Mouse (Mus musculus): ENCODE results near the gene Acvr1c. TPM values are rescaled to one million over a fixed set of nuclear protein-coding genes. Genes with fewer than 3 reads are reported as not detected.

Gene Acvr1c
- 0.01 TPM in 2 replicates for polyA plus RNA-seq (2012; rRNA removed)

DNA sequence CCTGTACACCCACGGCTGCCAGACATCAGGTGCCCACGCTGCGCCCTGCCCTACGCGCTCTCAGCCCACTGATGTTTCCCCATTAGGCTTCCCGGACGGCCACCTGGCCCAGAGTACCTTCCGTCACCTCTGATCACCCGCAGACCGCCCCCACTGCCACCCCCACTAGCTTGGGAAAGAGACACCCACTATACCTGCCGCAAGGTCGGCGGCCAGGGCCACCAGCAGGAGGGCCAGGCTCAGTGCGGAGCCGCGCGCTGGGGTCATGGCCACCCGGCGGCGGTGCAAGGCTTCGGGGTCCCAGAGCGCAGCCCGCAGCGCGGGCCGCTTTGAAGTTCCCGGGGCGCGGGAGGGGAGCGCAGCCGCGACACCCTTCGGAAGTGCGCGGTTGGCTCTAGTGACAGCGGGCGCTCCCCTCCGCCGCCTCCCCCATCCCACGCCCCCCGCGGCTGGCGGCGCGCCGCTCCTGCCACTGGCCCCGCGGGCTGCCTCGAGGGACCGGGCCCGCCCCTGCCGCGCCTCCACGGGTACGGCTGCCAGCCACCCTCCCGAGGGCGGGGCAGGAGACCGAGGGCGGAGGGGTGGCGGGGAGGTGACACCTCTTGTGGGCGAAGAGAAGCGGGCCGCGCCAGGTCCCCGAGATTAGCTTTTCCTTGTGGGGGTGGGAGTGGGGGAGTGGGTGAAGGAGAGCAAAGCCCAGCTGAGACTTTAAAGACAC lies at the start of gene Acvr1c:
TSS of gene Acvr1c (minus strand) at position 482 of the 718 bp plus-strand sequence.

Other genes starting within 250 kb of the Acvr1c start
- 1.8 and 2.0 TPM in 2 replicates for gene Cytip, start 162.4 kb downstream of the Acvr1c start, polyA plus RNA-seq (2012; rRNA removed)
- not detected in 2 replicates for gene Gm17409, start 112.2 kb upstream of the Acvr1c start, polyA plus RNA-seq (2012; rRNA removed)
- gene Acvr1, start 209.3 kb upstream of the Acvr1c start, polyA plus RNA-seq (2012; rRNA removed) = 3.5 and 4.4 TPM in 2 replicates
- 1.3 and 1.5 TPM in 2 replicates for gene Upp2, start 209.4 kb upstream of the Acvr1c start, polyA plus RNA-seq (2012; rRNA removed)

Data from liver, embryonic 14 days (tissue).